Mouse (Mus musculus): ENCODE results near the gene DXBay18. TPM values are rescaled to one million over a fixed set of nuclear protein-coding genes. Genes with fewer than 3 reads are reported as not detected.
A peak's percentile ranks its signal among the peaks of the same experiment; 100 is the strongest.
"Not testable (repeated sequence)": the region's sequence is repeated elsewhere in the genome, so short reads cannot be mapped to it uniquely, and the experiment has no call there.

The DXBay18 gene
- polyA plus RNA-seq (2015; fragmentation: Nextera tagmentation; extraction: Ambion mirVana), result 0.33 TPM in 1 of 2 replicates, not detected in the other

DNA sequence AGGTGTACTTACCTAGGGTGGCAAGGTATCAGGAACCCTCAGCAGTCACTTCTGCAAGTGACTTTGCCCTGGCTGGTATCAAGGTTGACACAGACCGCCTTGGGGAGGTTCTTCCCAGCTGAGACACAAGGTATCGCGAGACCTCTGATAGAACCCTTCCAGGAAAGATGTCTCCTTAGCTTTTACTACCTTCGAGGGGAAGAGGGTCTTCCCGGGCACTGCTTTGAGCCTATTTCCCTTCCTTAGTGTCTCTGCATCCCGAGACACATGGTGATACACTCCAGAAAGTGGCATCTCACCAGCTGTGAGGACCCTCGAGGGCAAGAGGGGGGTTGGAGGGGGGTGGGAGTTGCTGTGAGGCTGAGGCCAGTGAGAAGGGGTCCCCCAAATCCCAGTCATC is at the start of gene DXBay18:
DXBay18 (minus strand) TSS at position 101 of the 400 bp plus-strand sequence.
- H3K4me3 ChIP-seq; H3K27ac ChIP-seq (replicated peaks); H3K27me3 ChIP-seq; H3K9ac ChIP-seq; H3K36me3 ChIP-seq; H3K4me2 ChIP-seq; ATAC-seq (ENCODE audit: low read depth); H3K9me3 ChIP-seq; H3K4me1 ChIP-seq (replicated peaks): not testable (repeated sequence)
- no CpG with 5 or more reads among the region's 7 CpGs for WGBS

- not testable (repeated sequence) for H3K27me3 ChIP-seq; H3K4me1 ChIP-seq (replicated peaks); H3K9me3 ChIP-seq; H3K9ac ChIP-seq; H3K4me3 ChIP-seq; H3K36me3 ChIP-seq; H3K4me2 ChIP-seq; H3K27ac ChIP-seq (replicated peaks)
- ATAC-seq (ENCODE audit: low read depth), result peak; percentile 67
- 73% methylated on average over 12 of the region's 12 CpGs for WGBS
These were observed 42.7 kb upstream of the DXBay18 start, which contains the start of gene Xlr3b for GRCm38 (mm10) chrX:73191934-73192333. Gene Xlr3b, plus strand, starts transcription at chrX:73192207.

DNA sequence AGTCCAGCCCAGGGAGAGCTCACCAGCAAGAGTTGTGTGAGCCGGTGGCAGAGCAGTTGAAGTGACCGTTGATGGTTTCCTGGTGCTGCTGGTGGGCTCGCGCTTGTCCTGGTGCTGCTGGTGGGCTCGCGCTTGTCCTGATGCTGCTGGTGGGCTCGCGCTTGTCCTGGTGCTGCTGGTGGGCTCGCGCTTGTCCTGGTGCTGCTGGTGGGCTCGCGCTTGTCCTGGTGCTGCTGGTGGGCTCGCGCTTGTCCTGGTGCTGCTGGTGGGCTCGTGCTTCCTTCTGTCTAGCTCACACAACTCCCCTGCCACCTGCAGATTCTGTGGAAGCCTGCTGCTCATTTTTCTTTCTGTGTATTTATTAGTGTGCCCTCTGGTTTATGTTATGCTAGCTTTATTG is 27.6 kb upstream of the DXBay18 start, which contains the start of gene Spin2d:
Spin2d (minus strand) TSS at position 101 of the 400 bp plus-strand sequence.
- not testable (repeated sequence) for H3K36me3 ChIP-seq; H3K27ac ChIP-seq (replicated peaks); H3K4me3 ChIP-seq; H3K27me3 ChIP-seq; H3K4me2 ChIP-seq; ATAC-seq (ENCODE audit: low read depth); H3K4me1 ChIP-seq (replicated peaks); H3K9ac ChIP-seq; H3K9me3 ChIP-seq
- WGBS, result 97% methylated on average over 4 of the region's 15 CpGs

GRCm38 (mm10) chrX:73148496-73148895 is 754 bp downstream of the DXBay18 start, which contains the start of gene Xlr5b:
Gene Xlr5b, plus strand, starts transcription at chrX:73148796.
- ATAC-seq (ENCODE audit: low read depth); H3K27me3 ChIP-seq: not testable (repeated sequence)

DNA sequence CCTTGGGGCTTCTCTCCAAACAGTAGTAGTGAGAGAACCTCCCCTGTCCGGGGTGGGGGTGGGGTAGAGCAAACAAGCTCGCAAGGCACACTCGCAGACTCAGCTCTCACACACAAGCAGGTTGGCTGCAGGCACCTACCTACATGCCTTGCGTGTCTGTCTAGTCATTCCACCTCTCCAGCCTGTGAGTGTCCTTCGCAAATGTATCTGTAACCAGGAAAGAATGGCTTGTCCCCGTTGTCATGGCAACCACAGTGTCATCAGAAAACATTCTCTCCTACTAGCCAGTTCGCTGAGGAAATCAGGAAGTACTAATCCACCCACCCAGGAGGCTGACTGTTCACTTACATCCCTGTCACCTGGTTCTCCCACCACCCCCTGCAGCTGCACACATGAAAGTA is 6.0 kb downstream of the DXBay18 start:
- H3K4me3 ChIP-seq; H3K9ac ChIP-seq; H3K36me3 ChIP-seq; H3K4me2 ChIP-seq; H3K4me1 ChIP-seq (replicated peaks); H3K27ac ChIP-seq (replicated peaks); H3K27me3 ChIP-seq; H3K9me3 ChIP-seq: not testable (repeated sequence)
- ATAC-seq (ENCODE audit: low read depth), result peak; percentile 67
- WGBS, result no CpG with 5 or more reads among the region's 7 CpGs

More at GRCm38 (mm10) chrX:73148496-73148895, 754 bp downstream of the DXBay18 start, which contains the start of gene Xlr5b:
- H3K4me3 ChIP-seq; H3K27ac ChIP-seq (replicated peaks); H3K9me3 ChIP-seq; H3K4me2 ChIP-seq; H3K4me1 ChIP-seq (replicated peaks); H3K9ac ChIP-seq; H3K36me3 ChIP-seq: not testable (repeated sequence)
- no CpG with 5 or more reads among the region's 20 CpGs for WGBS

GRCm38 (mm10) chrX:73122859-73123829 is 26.1 kb downstream of the DXBay18 start:
- H3K4me2 ChIP-seq; H3K36me3 ChIP-seq; H3K4me3 ChIP-seq; H3K27ac ChIP-seq (replicated peaks); H3K9me3 ChIP-seq; H3K9ac ChIP-seq; H3K27me3 ChIP-seq; H3K4me1 ChIP-seq (replicated peaks): not testable (repeated sequence)
- WGBS, result no CpG with 5 or more reads among the region's 12 CpGs
- peak; percentile 53; the same call in 1 of the 2 replicates for ATAC-seq (ENCODE audit: low read depth)

DNA sequence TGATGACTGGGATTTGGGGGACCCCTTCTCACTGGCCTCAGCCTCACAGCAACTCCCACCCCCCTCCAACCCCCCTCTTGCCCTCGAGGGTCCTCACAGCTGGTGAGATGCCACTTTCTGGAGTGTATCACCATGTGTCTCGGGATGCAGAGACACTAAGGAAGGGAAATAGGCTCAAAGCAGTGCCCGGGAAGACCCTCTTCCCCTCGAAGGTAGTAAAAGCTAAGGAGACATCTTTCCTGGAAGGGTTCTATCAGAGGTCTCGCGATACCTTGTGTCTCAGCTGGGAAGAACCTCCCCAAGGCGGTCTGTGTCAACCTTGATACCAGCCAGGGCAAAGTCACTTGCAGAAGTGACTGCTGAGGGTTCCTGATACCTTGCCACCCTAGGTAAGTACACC is 32.5 kb downstream of the DXBay18 start, which contains the start of gene Gm14685:
Gm14685 (plus strand) TSS at position 301 of the 400 bp plus-strand sequence.
- H3K27ac ChIP-seq (replicated peaks); H3K4me3 ChIP-seq; H3K4me1 ChIP-seq (replicated peaks); H3K9me3 ChIP-seq; H3K9ac ChIP-seq; H3K4me2 ChIP-seq; ATAC-seq (ENCODE audit: low read depth); H3K27me3 ChIP-seq; H3K36me3 ChIP-seq: not testable (repeated sequence)
- WGBS, result no CpG with 5 or more reads among the region's 7 CpGs

DNA sequence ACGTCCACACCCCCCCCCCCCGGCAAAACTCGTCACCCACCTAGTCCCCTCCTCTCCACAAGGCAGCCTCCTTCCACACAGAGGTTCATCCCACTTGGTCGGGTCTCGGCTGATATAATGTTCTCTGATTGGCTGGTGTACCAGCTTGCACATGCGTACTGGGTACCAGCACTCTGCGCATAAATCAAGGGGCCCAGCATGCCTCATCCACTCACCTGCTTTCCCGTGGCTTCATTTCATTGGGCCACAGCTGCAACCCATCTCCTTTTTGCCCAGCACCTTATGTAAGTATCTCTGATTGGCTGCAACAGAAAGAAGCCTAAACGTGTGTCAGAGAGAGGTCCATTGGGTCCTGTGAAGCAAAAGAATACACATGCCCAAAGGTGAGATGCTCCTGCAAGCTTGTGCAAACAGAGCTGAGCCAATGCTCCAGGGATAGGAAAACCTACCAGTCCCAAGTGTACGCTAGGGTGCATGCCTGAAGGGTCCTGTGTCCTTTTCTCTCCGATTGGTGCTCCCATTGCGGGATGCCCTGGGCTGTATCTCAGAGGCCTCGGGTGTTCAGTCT is 52.2 kb downstream of the DXBay18 start, which contains the start of gene Xlr3a:
Xlr3a (minus strand) TSS at position 155 of the 568 bp plus-strand sequence.
- H3K27ac ChIP-seq (replicated peaks); H3K4me2 ChIP-seq; H3K9me3 ChIP-seq; H3K9ac ChIP-seq; H3K36me3 ChIP-seq; H3K4me3 ChIP-seq; H3K4me1 ChIP-seq (replicated peaks); ATAC-seq (ENCODE audit: low read depth); H3K27me3 ChIP-seq: not testable (repeated sequence)
- WGBS, result 66% methylated on average over 13 of the region's 13 CpGs

Other genes starting within 250 kb of the DXBay18 start
- 81.3 and 83.0 TPM in 2 replicates for gene Cetn2, start 231.0 kb downstream of the DXBay18 start, polyA plus RNA-seq (2015; fragmentation: Nextera tagmentation; extraction: Ambion mirVana)
- 41.0 and 41.5 TPM in 2 replicates for gene Nsdhl, start 230.9 kb downstream of the DXBay18 start, polyA plus RNA-seq (2015; fragmentation: Nextera tagmentation; extraction: Ambion mirVana)
- gene Zfp185, start 162.1 kb downstream of the DXBay18 start, polyA plus RNA-seq (2015; fragmentation: Nextera tagmentation; extraction: Ambion mirVana), result 1.0 and 1.4 TPM in 2 replicates
- not detected in 2 replicates for gene Pnma5, start 112.3 kb downstream of the DXBay18 start, polyA plus RNA-seq (2015; fragmentation: Nextera tagmentation; extraction: Ambion mirVana)
- gene Pnma3, start 84.7 kb downstream of the DXBay18 start, polyA plus RNA-seq (2015; fragmentation: Nextera tagmentation; extraction: Ambion mirVana), result 2.0 and 2.3 TPM in 2 replicates
- 0.50 and 0.70 TPM in 2 replicates for gene Xlr4a, start 67.0 kb downstream of the DXBay18 start, polyA plus RNA-seq (2015; fragmentation: Nextera tagmentation; extraction: Ambion mirVana)
- 1.9 and 5.6 TPM in 2 replicates for gene Xlr3a, start 52.4 kb downstream of the DXBay18 start, polyA plus RNA-seq (2015; fragmentation: Nextera tagmentation; extraction: Ambion mirVana)
- gene Gm14685, start 32.4 kb downstream of the DXBay18 start, polyA plus RNA-seq (2015; fragmentation: Nextera tagmentation; extraction: Ambion mirVana), result 0.32 TPM in 1 of 2 replicates, not detected in the other
- not detected in 2 replicates for gene Xlr5b, start 654 bp downstream of the DXBay18 start, polyA plus RNA-seq (2015; fragmentation: Nextera tagmentation; extraction: Ambion mirVana)
- gene Spin2d, start 27.5 kb upstream of the DXBay18 start, polyA plus RNA-seq (2015; fragmentation: Nextera tagmentation; extraction: Ambion mirVana), result not detected in 2 replicates
- gene Xlr3b, start 42.8 kb upstream of the DXBay18 start, polyA plus RNA-seq (2015; fragmentation: Nextera tagmentation; extraction: Ambion mirVana), result 21.3 and 22.3 TPM in 2 replicates
- 0.74 and 1.2 TPM in 2 replicates for gene Xlr4b, start 64.9 kb upstream of the DXBay18 start, polyA plus RNA-seq (2015; fragmentation: Nextera tagmentation; extraction: Ambion mirVana)
- 29.9 and 33.8 TPM in 2 replicates for gene F8a, start 78.8 kb upstream of the DXBay18 start, polyA plus RNA-seq (2015; fragmentation: Nextera tagmentation; extraction: Ambion mirVana)
- gene Xlr4c, start 93.7 kb upstream of the DXBay18 start, polyA plus RNA-seq (2015; fragmentation: Nextera tagmentation; extraction: Ambion mirVana), result 0.69 TPM in 1 of 2 replicates, not detected in the other
- 0.57 and 0.65 TPM in 2 replicates for gene Xlr3c, start 115.9 kb upstream of the DXBay18 start, polyA plus RNA-seq (2015; fragmentation: Nextera tagmentation; extraction: Ambion mirVana)
- gene Xlr5a, start 143.5 kb upstream of the DXBay18 start, polyA plus RNA-seq (2015; fragmentation: Nextera tagmentation; extraction: Ambion mirVana), result not detected in 2 replicates
- gene Xlr5c, start 143.5 kb upstream of the DXBay18 start, polyA plus RNA-seq (2015; fragmentation: Nextera tagmentation; extraction: Ambion mirVana), result not detected in 2 replicates
- gene Gm45015, start 187.4 kb upstream of the DXBay18 start, polyA plus RNA-seq (2015; fragmentation: Nextera tagmentation; extraction: Ambion mirVana), result not detected in 2 replicates
- 10.6 and 11.0 TPM in 2 replicates for gene Zfp275, start 193.2 kb upstream of the DXBay18 start, polyA plus RNA-seq (2015; fragmentation: Nextera tagmentation; extraction: Ambion mirVana)
- gene Gm18336, start 249.3 kb upstream of the DXBay18 start, polyA plus RNA-seq (2015; fragmentation: Nextera tagmentation; extraction: Ambion mirVana), result not detected in 2 replicates

Measured in neural tube, embryonic 13.5 days (tissue).